Mouse (Mus musculus) E14TG2a.4 (cell line): ENCODE data around the gene Epn3.

Experiments used
- CTCF ChIP-seq: conservative IDR thresholded peaks from 2 replicates; pipeline ENCODE4 v1.5.1; 2014; ENCODE audit warnings: low read length
- NANOG ChIP-seq: IDR thresholded peaks from 2 replicates; pipeline ENCODE4 v1.6.1; 2014; ENCODE audit warnings: borderline replicate concordance, low read length, mixed read lengths
- POU5F1 ChIP-seq: IDR thresholded peaks from 2 replicates; pipeline ENCODE4 v1.6.1; 2014; ENCODE audit warnings: low read length, borderline replicate concordance

DNA sequence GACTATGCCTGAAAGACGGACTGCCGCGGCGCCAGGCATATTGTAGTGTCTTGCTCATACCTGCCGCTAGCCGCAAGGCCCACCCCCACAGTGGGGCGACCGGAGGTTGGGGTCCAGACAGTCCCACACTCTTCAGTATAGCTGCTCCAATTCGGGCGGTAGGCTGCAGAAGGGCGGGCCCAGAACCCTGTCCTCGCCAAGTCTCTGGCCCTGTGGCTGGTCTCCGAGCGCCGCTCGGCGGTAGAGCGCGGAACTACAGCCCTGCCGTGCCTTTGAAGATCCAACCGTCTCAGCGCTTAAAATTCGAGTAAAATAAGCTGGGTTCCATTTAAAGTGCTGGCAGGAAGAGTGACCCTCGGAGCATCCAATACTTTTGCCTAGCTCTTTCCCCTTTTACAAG is 13.8 kb downstream of the Epn3 start, which contains the start of gene Spata20:
- peak; percentile 100 for TF ChIP-seq CTCF
- no peak for TF ChIP-seq NANOG
- TF ChIP-seq POU5F1: no peak
